Mouse (Mus musculus): ENCODE results near the gene Actrt2.

Gene Actrt2

GRCm38 (mm10) chr4:154667767-154668166, at the start of gene Actrt2:
Gene Actrt2, minus strand, starts transcription at chr4:154667867.
- no peak for DNase-seq (ENCODE audit: low spot score)

GRCm38 (mm10) chr4:154709391-154710107, 41.9 kb upstream of the Actrt2 start:
- DNase-seq (ENCODE audit: low spot score): no peak

GRCm38 (mm10) chr4:154708811-154709210, 41.1 kb upstream of the Actrt2 start:
- DNase-seq (ENCODE audit: low spot score): no peak

GRCm38 (mm10) chr4:154708223-154708622, 40.6 kb upstream of the Actrt2 start:
- no peak for DNase-seq (ENCODE audit: low spot score)

GRCm38 (mm10) chr4:154707521-154707920, 39.9 kb upstream of the Actrt2 start:
- no peak for DNase-seq (ENCODE audit: low spot score)

GRCm38 (mm10) chr4:154706442-154706841, 38.8 kb upstream of the Actrt2 start:
- DNase-seq (ENCODE audit: low spot score): no peak

GRCm38 (mm10) chr4:154705681-154706080, 38.0 kb upstream of the Actrt2 start:
- no peak for DNase-seq (ENCODE audit: low spot score)

- DNase-seq (ENCODE audit: low spot score): no peak
These were observed 37.4 kb upstream of the Actrt2 start for GRCm38 (mm10) chr4:154705056-154705455.

GRCm38 (mm10) chr4:154704591-154704990, 36.9 kb upstream of the Actrt2 start:
- no peak for DNase-seq (ENCODE audit: low spot score)

- DNase-seq (ENCODE audit: low spot score): no peak
These were observed 35.9 kb upstream of the Actrt2 start for GRCm38 (mm10) chr4:154703426-154704070.

GRCm38 (mm10) chr4:154702931-154703330, 35.3 kb upstream of the Actrt2 start:
- DNase-seq (ENCODE audit: low spot score): no peak

GRCm38 (mm10) chr4:154702186-154702585, 34.5 kb upstream of the Actrt2 start:
- no peak for DNase-seq (ENCODE audit: low spot score)

GRCm38 (mm10) chr4:154700921-154701412, 33.3 kb upstream of the Actrt2 start:
- no peak for DNase-seq (ENCODE audit: low spot score)

GRCm38 (mm10) chr4:154700436-154700835, 32.8 kb upstream of the Actrt2 start:
- DNase-seq (ENCODE audit: low spot score): no peak

- DNase-seq (ENCODE audit: low spot score): no peak
These were observed 31.6 kb upstream of the Actrt2 start for GRCm38 (mm10) chr4:154699236-154699635.

- no peak for DNase-seq (ENCODE audit: low spot score)
These were observed 31.0 kb upstream of the Actrt2 start for GRCm38 (mm10) chr4:154698631-154699030.

- no peak for DNase-seq (ENCODE audit: low spot score)
These were observed 30.4 kb upstream of the Actrt2 start for GRCm38 (mm10) chr4:154698021-154698590.

GRCm38 (mm10) chr4:154697476-154697875, 29.8 kb upstream of the Actrt2 start:
- DNase-seq (ENCODE audit: low spot score): no peak

GRCm38 (mm10) chr4:154696552-154696951, 28.9 kb upstream of the Actrt2 start:
- no peak for DNase-seq (ENCODE audit: low spot score)

GRCm38 (mm10) chr4:154696146-154696545, 28.5 kb upstream of the Actrt2 start:
- no peak for DNase-seq (ENCODE audit: low spot score)

GRCm38 (mm10) chr4:154694361-154694760, 26.7 kb upstream of the Actrt2 start:
- no peak for DNase-seq (ENCODE audit: low spot score)

- no peak for DNase-seq (ENCODE audit: low spot score)
These were observed 25.8 kb upstream of the Actrt2 start for GRCm38 (mm10) chr4:154693348-154694015.
